Mouse (Mus musculus) liver, embryonic 14.5 days (tissue): ENCODE results near the gene Gzmn.

Experiments used
- CTCF ChIP-seq: IDR thresholded peaks from 2 replicates; pipeline ENCODE4 v1.5.1; 2016; ENCODE audit warnings: antibody characterized with exemption, low read depth, control low read depth
- EP300 ChIP-seq: IDR thresholded peaks from 2 replicates; pipeline ENCODE4 v1.6.1; 2016; ENCODE audit warnings: antibody characterized with exemption, low read depth

GRCm38 (mm10) chr14:56186521-56186920 lies 12.1 kb upstream of the Gzmn start:
- TF ChIP-seq CTCF (no peak), EP300 (no peak)
